Mouse (Mus musculus) G1E (cell line): ENCODE measurements around the gene Cops3. TPM values are rescaled to one million over a fixed set of nuclear protein-coding genes. Genes with fewer than 3 reads are reported as not detected.

Experiments
- ATAC-seq: 2 replicates; pipeline ENCODE4 v1.8.0; 2016; ENCODE audit warnings: mild to moderate bottlenecking; ENCODE audit not compliant: insufficient number of reproducible peaks, poor library complexity, low FRiP score, severe bottlenecking; ENCODE audit errors: extremely low read depth
- DNase-seq: peaks from one replicate; pipeline ENCODE4 v3.0.0; 2012; ENCODE audit warnings: low spot score
- H3K27me3 ChIP-seq: 2 replicates; pipeline ENCODE4 v1.6.1; 2012; ENCODE audit warnings: mild to moderate bottlenecking, low read length, inconsistent platforms; ENCODE audit not compliant: insufficient read depth
- H3K36me3 ChIP-seq: replicated peaks from 2 replicates; pipeline ENCODE3; 2012; ENCODE audit warnings: mild to moderate bottlenecking, inconsistent platforms
- H3K4me1 ChIP-seq: 2 replicates; pipeline ENCODE4 v1.6.1; 2012; ENCODE audit warnings: low read depth, low read length, inconsistent platforms, mixed read lengths; ENCODE audit not compliant: insufficient read depth
- H3K4me3 ChIP-seq: 2 replicates; pipeline ENCODE4 v1.5.1; 2012; ENCODE audit warnings: low read depth, mild to moderate bottlenecking, inconsistent platforms, low read length, moderate library complexity, mixed read lengths
- H3K9me3 ChIP-seq: replicated peaks from 2 replicates; pipeline ENCODE4 v1.6.1; 2012; ENCODE audit warnings: inconsistent platforms
- CTCF ChIP-seq: IDR thresholded peaks from 2 replicates; pipeline ENCODE4 v1.5.1; 2012; ENCODE audit warnings: low read depth, low read length, inconsistent platforms, mixed read lengths
- GATA1 ChIP-seq: IDR thresholded peaks from 2 replicates; pipeline ENCODE4 v1.6.1; 2012; ENCODE audit warnings: borderline replicate concordance, low read length, inconsistent platforms, mixed read lengths
- GATA2 ChIP-seq: IDR thresholded peaks from 2 replicates; pipeline ENCODE4 v1.6.1; 2012; ENCODE audit warnings: low read depth, low read length, inconsistent platforms, borderline replicate concordance
- POLR2AphosphoS5 ChIP-seq: IDR thresholded peaks from 2 replicates; pipeline ENCODE4 v1.6.1; 2012; ENCODE audit warnings: low read depth, low read length, inconsistent platforms; ENCODE audit not compliant: insufficient replicate concordance
- TAL1 ChIP-seq: conservative IDR thresholded peaks from 2 replicates; pipeline ENCODE4 v1.6.1; 2012; ENCODE audit warnings: low read depth, low read length, inconsistent platforms, mixed read lengths
- polyA plus RNA-seq: library from polyadenylated mRNA; stranded (reverse); fragments of >175 nt; gene quantifications from 2 replicates; pipeline ENCODE4 v1.2.3, GENCODE M21; 2012
- total RNA-seq, 2 experiments: library from RNA; stranded (forward) in 1 of 2; stranded (reverse) in 1 of 2; fragments of 200-1000 nt in 1 of 2; fragments of >200 nt in 1 of 2; fragmentation: Nextera tagmentation in 1 of 2; gene quantifications; 2 replicates each; pipeline ENCODE4 v1.2.3; 2014 to 2017

Gene Cops3
- total and polyA plus RNA-seq, 3 experiments, result 20.8 to 247 (median 165) TPM

DNA sequence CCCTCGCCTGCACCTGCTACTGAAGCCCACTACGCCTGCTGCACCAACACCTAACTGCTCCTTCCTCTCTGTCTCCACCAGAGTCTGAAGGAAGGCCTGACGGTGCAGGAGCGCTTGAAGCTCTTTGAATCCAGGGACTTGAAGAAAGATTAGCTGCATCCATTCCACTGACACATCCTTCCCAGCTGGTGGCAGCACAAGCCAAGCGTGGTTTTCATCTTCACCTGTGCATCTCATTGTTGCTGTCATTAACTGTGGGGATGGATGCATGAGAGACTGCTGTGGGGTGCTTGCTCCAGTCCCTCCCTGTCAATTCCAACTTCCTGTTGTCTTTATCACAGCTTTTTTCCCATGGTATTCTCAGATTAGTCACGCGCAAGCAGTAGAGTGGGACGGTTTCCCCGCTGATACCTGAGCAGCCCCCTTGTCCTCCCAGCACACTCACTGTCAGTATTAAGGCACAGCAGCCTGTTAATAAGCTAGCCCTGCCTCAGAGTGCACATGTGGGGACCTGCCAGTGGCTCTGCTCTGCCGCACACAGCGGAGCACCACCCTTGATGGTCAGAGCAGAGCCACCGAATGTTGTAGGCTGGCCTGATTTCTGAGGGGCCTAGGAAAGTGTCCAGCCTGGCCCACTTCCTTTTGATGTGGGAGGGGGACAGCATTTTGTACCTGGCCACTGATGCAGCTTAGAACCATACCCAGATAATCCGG is 64.0 kb downstream of the Cops3 start:
- no peak for DNase-seq
- no peak for ATAC-seq
- H3K4me1 ChIP-seq, result no peaks in the 10 kb centered on the region
- H3K9me3 ChIP-seq, result no peaks in the 10 kb centered on the region
- TF ChIP-seq GATA2, result no peak
- TF ChIP-seq GATA1, result no peak
- TF ChIP-seq CTCF, result no peak
- no peak for TF ChIP-seq POLR2AphosphoS5
- no peak for TF ChIP-seq TAL1
- H3K27me3 ChIP-seq, result no peaks in the 10 kb centered on the region
- peaks cover 76% of the 10 kb centered on the region for H3K36me3 ChIP-seq
- no peak overlapping the region for H3K4me3 ChIP-seq

DNA sequence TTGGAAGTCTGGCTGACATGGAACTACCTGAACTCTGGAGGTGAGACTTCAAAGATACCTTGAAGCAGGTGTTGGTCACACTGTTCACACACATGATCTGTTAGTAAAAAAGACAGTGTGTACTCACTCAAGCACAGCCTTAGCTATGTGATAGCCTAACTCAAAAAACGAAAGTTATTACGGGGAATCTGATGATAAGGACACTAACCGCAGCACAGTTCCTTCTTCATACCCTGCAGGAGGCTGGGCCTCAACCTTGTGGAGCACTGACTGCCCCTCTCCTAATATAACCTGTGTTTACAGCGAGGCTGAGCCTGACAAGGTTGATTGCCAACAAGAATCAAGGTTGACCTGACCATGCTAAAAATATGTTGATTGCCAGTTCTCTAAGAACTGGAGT is 65.1 kb downstream of the Cops3 start:
- DNase-seq (no peak), ATAC-seq (no peak)
- Histone ChIP-seq H3K27me3 (no peaks in the 10 kb centered on the region), H3K4me3 (no peak overlapping the region), H3K4me1 (no peaks in the 10 kb centered on the region), H3K9me3 (no peaks in the 10 kb centered on the region), H3K36me3 (peaks cover 86% of the 10 kb centered on the region)
- no peak for TF ChIP-seq CTCF
- no peak for TF ChIP-seq TAL1
- no peak for TF ChIP-seq POLR2AphosphoS5
- TF ChIP-seq GATA1, result no peak
- no peak for TF ChIP-seq GATA2

DNA sequence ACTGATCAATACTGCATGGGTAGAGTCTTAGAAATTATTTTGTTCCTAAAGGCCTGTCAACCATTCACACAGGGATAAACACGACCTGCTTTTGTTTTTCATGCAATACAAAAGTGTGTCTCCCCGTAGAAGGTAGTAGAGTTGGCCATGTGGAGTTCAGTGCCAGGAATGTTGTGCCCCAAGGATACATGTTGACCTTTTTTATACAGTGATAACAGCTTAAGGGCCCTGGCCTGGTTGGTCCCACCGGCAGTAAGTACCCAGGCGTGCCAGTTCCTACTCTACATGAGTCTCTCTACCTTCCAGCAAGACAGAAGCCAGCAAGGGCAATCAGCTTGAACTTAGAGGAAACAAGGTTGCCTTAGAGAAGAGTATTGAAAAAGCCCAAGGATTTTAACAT is 66.7 kb downstream of the Cops3 start:
- no peaks in the 10 kb centered on the region for H3K27me3 ChIP-seq
- peaks cover 92% of the 10 kb centered on the region for H3K36me3 ChIP-seq
- no peak for DNase-seq
- no peaks in the 10 kb centered on the region for H3K4me1 ChIP-seq
- TF ChIP-seq POLR2AphosphoS5, result no peak
- no peak for TF ChIP-seq GATA1
- TF ChIP-seq GATA2, result no peak
- no peak for TF ChIP-seq CTCF
- TF ChIP-seq TAL1, result no peak
- no peak for ATAC-seq
- no peaks in the 10 kb centered on the region for H3K9me3 ChIP-seq
- no peak overlapping the region for H3K4me3 ChIP-seq

DNA sequence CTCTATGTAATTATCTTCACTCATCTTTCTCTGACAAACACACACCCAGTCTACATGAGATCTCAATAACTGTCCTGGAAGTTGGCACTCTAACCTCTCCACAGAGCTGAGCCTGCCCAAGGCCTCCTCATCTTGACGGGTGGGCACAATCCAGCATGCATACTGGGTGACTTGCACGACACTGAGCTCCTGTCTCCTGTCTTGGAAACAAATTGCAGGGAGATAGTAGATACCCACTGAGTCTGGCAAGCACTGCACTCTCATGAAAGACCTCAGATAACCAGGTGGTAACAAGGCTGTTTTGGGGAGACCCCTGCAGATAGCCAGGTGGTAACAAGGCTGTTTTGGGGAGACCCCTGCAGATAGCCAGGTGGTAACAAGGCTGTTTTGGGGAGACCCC is 67.3 kb downstream of the Cops3 start:
- peaks cover 94% of the 10 kb centered on the region for H3K36me3 ChIP-seq

GRCm38 (mm10) chr11:59770753-59771152 is 68.9 kb downstream of the Cops3 start:
- DNase-seq, result no peak
- Histone ChIP-seq H3K4me1 (no peaks in the 10 kb centered on the region), H3K4me3 (no peak overlapping the region), H3K36me3 (peaks cover 92% of the 10 kb centered on the region), H3K27me3 (no peaks in the 10 kb centered on the region), H3K9me3 (no peaks in the 10 kb centered on the region)
- TF ChIP-seq POLR2AphosphoS5, result no peak
- no peak for TF ChIP-seq CTCF
- TF ChIP-seq GATA1, result no peak
- no peak for TF ChIP-seq TAL1
- TF ChIP-seq GATA2, result no peak
- ATAC-seq, result no peak

More for the DNA sequence above, 67.3 kb downstream of the Cops3 start:
- H3K9me3 ChIP-seq, result no peaks in the 10 kb centered on the region
- DNase-seq, result no peak
- H3K4me1 ChIP-seq, result no peaks in the 10 kb centered on the region
- no peak for ATAC-seq
- TF ChIP-seq POLR2AphosphoS5, result no peak
- TF ChIP-seq GATA2, result no peak
- no peak for TF ChIP-seq CTCF
- TF ChIP-seq TAL1, result no peak
- no peak for TF ChIP-seq GATA1
- no peak overlapping the region for H3K4me3 ChIP-seq
- no peaks in the 10 kb centered on the region for H3K27me3 ChIP-seq

- no peak for DNase-seq
- Histone ChIP-seq H3K36me3 (peaks cover 94% of the 10 kb centered on the region), H3K27me3 (no peaks in the 10 kb centered on the region), H3K9me3 (no peaks in the 10 kb centered on the region), H3K4me3 (no peak overlapping the region), H3K4me1 (no peaks in the 10 kb centered on the region)
- ATAC-seq, result no peak
- TF ChIP-seq CTCF, result no peak
- no peak for TF ChIP-seq TAL1
- TF ChIP-seq GATA1, result no peak
- TF ChIP-seq POLR2AphosphoS5, result no peak
- no peak for TF ChIP-seq GATA2
These were observed 69.9 kb downstream of the Cops3 start for GRCm38 (mm10) chr11:59769738-59770137.
